Mouse (Mus musculus) lung, postnatal 0 days (tissue): ENCODE data around the gene Slc26a10.

Experiments
- CTCF ChIP-seq: IDR thresholded peaks from 2 replicates; pipeline ENCODE4 v1.5.1; 2016; ENCODE audit warnings: antibody characterized with exemption, mild to moderate bottlenecking
- EP300 ChIP-seq: IDR thresholded peaks from 2 replicates; pipeline ENCODE4 v1.6.1; 2016; ENCODE audit warnings: antibody characterized with exemption, mild to moderate bottlenecking, control low read depth

GRCm38 (mm10) chr10:127135118-127135836, 45.2 kb downstream of the Slc26a10 start:
- TF ChIP-seq CTCF (no peak), EP300 (no peak)
